Mouse (Mus musculus) lung, postnatal 0 days (tissue): ENCODE data around the gene Shc1.

ENCODE experiments used
- CTCF ChIP-seq: IDR thresholded peaks from 2 replicates; pipeline ENCODE4 v1.5.1; 2016; ENCODE audit warnings: antibody characterized with exemption, mild to moderate bottlenecking
- EP300 ChIP-seq: IDR thresholded peaks from 2 replicates; pipeline ENCODE4 v1.6.1; 2016; ENCODE audit warnings: antibody characterized with exemption, mild to moderate bottlenecking, control low read depth

- TF ChIP-seq CTCF (no peak), EP300 (no peak)
These were observed 2.1 kb upstream of the Shc1 start for GRCm38 (mm10) chr3:89416158-89416557.
